In the genomic region with DNA sequence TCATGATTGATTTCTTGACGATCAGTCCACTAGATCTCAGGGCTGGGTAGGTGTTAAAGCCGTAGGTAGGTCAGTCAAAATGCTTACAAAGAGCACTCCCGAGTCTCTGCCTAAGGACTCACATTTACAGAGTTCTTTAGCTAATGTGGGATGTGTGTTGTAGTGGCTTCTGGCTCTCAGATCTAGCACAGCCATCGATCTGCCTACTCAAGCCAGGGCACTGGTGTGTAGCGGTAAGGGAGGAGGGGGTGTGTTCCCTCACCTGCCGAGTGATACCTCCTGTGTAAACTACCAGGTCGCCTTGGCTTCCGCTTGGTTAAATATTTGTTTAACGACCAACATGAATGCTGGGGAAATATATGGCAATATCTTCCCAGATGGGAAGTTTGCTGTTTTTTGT, we compare ENCODE assay signal across 26 mouse cellular contexts. TPM values are rescaled to one million over a fixed set of nuclear protein-coding genes. Genes with fewer than 3 reads are reported as not detected.
"Had no signal": no experiment of that assay in that cellular context is flagged by ENCODE, and none has a peak within 500 bp of the region (broad histone marks: within the 10 kb centered on the region; RNA-seq: fewer than 3 reads in every experiment).

No protein-coding gene starts in this region.

- ATAC-seq: hindbrain, embryonic 16.5 days; inflammation-experienced regulatory T-cells, adult 6 months; intestine, embryonic 16.5 days had no signal

- H3K27me3 ChIP-seq: heart, embryonic 13.5 days; heart, embryonic 15.5 days; hindbrain, embryonic 12.5 days; liver, embryonic 13.5 days had no signal

- H3K4me1 ChIP-seq: hindbrain, embryonic 12.5 days; liver, embryonic 13.5 days had no signal

- H3K27ac ChIP-seq: gastrocnemius, adult 2 months; heart, adult 2 months; heart, embryonic 13.5 days; heart, embryonic 15.5 days; hindbrain, embryonic 10.5 days; hindbrain, embryonic 12.5 days; hindbrain, embryonic 14.5 days; layer of hippocampus, adult 2 months; left cerebral cortex, adult 2 months; limb, embryonic 10.5 days; limb, embryonic 12.5 days; liver, embryonic 13.5 days had no signal

- DNase-seq: gastrocnemius, adult 2 months; gastrocnemius, postnatal 10 days; gastrocnemius, postnatal 25 days; heart, adult 2 months; heart, postnatal 4 days; kidney, adult 18-20 months; kidney, adult 8-10 months; kidney, postnatal 10 days; kidney, postnatal 25 days; kidney, postnatal 4 days; liver, embryonic 13.5 days had no signal

- H3K4me3 ChIP-seq: gastrocnemius, adult 2 months; heart, adult 2 months; heart, embryonic 13.5 days; heart, embryonic 15.5 days; hindbrain, embryonic 10.5 days; hindbrain, embryonic 12.5 days; layer of hippocampus, adult 2 months; left cerebral cortex, adult 2 months; limb, embryonic 10.5 days; limb, embryonic 12.5 days; liver, embryonic 13.5 days had no signal

- H3K36me3 ChIP-seq: heart, embryonic 13.5 days; heart, embryonic 15.5 days; hindbrain, embryonic 10.5 days; hindbrain, embryonic 12.5 days; limb, embryonic 10.5 days; limb, embryonic 12.5 days; liver, embryonic 13.5 days had no signal

- H3K9ac ChIP-seq: heart, embryonic 13.5 days; heart, embryonic 15.5 days; hindbrain, embryonic 12.5 days; hindbrain, embryonic 14.5 days; limb, embryonic 12.5 days; liver, embryonic 13.5 days had no signal

- H3K9me3 ChIP-seq: heart, embryonic 13.5 days; heart, embryonic 15.5 days; hindbrain, embryonic 10.5 days; hindbrain, embryonic 12.5 days; limb, embryonic 10.5 days; limb, embryonic 12.5 days; liver, embryonic 13.5 days had no signal

- H3K4me2 ChIP-seq: heart, embryonic 11.5 days; heart, embryonic 13.5 days; heart, embryonic 15.5 days; hindbrain, embryonic 12.5 days; hindbrain, embryonic 14.5 days; limb, embryonic 12.5 days; liver, embryonic 11.5 days; liver, embryonic 13.5 days had no signal

RNA-seq across cellular contexts. Expression of a gene that starts 12.0 kb away (rescaled TPM):
- total RNA-seq: granulocyte monocyte progenitor cell, adult 5-6 weeks had no signal
- polyA plus RNA-seq: inflammation-experienced regulatory T-cells, adult 6 months had no signal
